In the genomic region with DNA sequence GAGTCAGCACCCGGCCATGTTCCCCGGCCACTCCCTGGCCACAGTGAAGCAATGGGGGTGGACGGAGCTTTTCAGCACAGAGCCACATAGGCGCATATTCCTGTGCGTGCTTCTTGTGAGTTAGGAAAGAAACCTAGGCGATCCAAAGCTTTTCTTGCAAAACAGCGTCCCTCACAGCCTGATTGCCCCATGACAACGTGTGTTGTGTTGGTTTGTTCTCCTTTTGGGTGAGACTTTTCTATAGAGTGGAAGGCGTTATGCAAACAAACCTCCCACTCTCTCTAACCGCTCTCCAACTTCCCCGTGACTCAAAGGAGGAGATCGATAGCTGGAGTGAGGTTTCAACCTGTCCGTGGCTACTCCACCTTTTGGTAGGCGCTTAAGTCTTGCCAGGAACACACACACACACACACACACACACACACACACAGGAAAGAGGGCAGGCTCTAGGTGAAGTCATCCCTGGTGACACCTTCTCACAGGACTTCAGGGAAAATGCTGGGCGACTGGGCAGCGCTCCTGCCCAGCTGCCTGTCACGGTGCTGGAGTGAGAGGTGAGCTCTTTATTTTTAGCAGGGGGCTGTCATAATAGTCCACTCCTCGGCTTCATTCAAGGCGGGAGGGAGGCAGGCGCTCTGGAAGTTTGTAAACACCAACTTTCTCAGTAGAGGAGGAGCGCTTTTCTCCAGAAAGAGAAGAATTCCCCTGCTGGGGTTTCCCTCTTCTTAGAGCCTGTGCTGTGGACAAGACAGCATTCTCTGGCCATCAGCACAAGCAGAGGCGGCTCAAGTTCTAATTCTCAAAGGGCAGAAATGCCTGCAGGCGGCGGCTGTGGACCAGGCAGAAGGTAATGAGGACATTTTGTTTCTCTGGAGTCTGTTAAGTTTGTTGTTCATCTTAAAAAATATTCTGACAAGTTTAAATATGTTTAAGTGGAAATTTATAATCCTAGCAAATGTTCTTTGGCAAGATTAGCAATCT, we compare ENCODE assay signal across 8 mouse cellular contexts. TPM values are rescaled to one million over a fixed set of nuclear protein-coding genes. Genes with fewer than 3 reads are reported as not detected.
DNase-seq lines count a peak whose midpoint lies in the region; ATAC-seq lines count a peak whose summit lies in the region.

No protein-coding gene starts in this region.

- no peak for DNase-seq in limb, embryonic 10.5 days (ENCODE audit: low spot score)
- no peak for DNase-seq in ovary, postnatal 14 days (ENCODE audit: low spot score)
- DNase-seq in left cerebral cortex, postnatal 10 days (ENCODE audit: extremely low spot score in 1 of 2, low spot score in 2 of 2), result no peak

- intact Hi-C loops in left cerebral cortex, postnatal 10 days (cut with DNase I), result loop anchor here (5.0 kb wide), 1 partner anchor 128 kb away; no protein-coding TSS in a partner anchor

- 0 out of 2 replicates have a peak overlapping the region, but pooled peaks have one; percentile 8 for H3K4me2 ChIP-seq in forebrain, embryonic 12.5 days
- no peak overlapping the region for H3K4me2 ChIP-seq in forebrain, embryonic 16.5 days (ENCODE audit: low read length)
- peak overlapping the region; percentile 62 for H3K4me2 ChIP-seq in heart, embryonic 14.5 days (ENCODE audit: low read length)

- WGBS in forebrain, embryonic 12.5 days, result 34% methylated on average over 24 of the region's 24 CpGs
- WGBS in forebrain, embryonic 16.5 days, result 25% methylated on average over 24 of the region's 24 CpGs
- WGBS in heart, embryonic 14.5 days, result 15% methylated on average over 24 of the region's 24 CpGs
- 42% methylated on average over 24 of the region's 24 CpGs for WGBS in limb, embryonic 10.5 days

- H3K9ac ChIP-seq in forebrain, embryonic 12.5 days, result no peak overlapping the region
- H3K9ac ChIP-seq in forebrain, embryonic 16.5 days (replicated peaks; ENCODE audit: low read depth, low read length), result no peak overlapping the region
- peak overlapping the region; percentile 77 for H3K9ac ChIP-seq in heart, embryonic 14.5 days (ENCODE audit: low read length)

- no peak for ATAC-seq in forebrain, embryonic 12.5 days (ENCODE audit: low FRiP score)
- no peak for ATAC-seq in forebrain, embryonic 16.5 days
- ATAC-seq in heart, embryonic 14.5 days (ENCODE audit: insufficient number of reproducible peaks, insufficient read depth, low FRiP score, low read depth), result peak; percentile 77
- ATAC-seq in neutrophil, adult 5-6 weeks (ENCODE audit: extremely low read depth, insufficient number of reproducible peaks, low FRiP score, poor library complexity, severe bottlenecking), result peak; percentile 72

- H3K36me3 ChIP-seq in forebrain, embryonic 12.5 days (replicated peaks), result no peaks in the 10 kb centered on the region
- no peaks in the 10 kb centered on the region for H3K36me3 ChIP-seq in forebrain, embryonic 16.5 days (ENCODE audit: control insufficient read depth, insufficient read depth)
- no peaks in the 10 kb centered on the region for H3K36me3 ChIP-seq in heart, embryonic 14.5 days (ENCODE audit: control insufficient read depth, insufficient read depth, low read length)
- no peaks in the 10 kb centered on the region for H3K36me3 ChIP-seq in limb, embryonic 10.5 days

- H3K4me3 ChIP-seq in forebrain, embryonic 12.5 days (replicated peaks), result no peak overlapping the region
- H3K4me3 ChIP-seq in forebrain, embryonic 16.5 days (replicated peaks; ENCODE audit: low read length), result no peak overlapping the region
- peak overlapping the region; percentile 43 for H3K4me3 ChIP-seq in brown adipose tissue, adult 24 weeks (ENCODE audit: insufficient read depth, low read depth, low read length)
- H3K4me3 ChIP-seq in heart, embryonic 14.5 days (ENCODE audit: control insufficient read depth in 1 of 2, insufficient read depth in 1 of 2, low read depth in 1 of 2, low read length in 2 of 2), result peak overlapping the region; percentile 46 to 66
- peak overlapping the region; percentile 17 for H3K4me3 ChIP-seq in limb, embryonic 10.5 days

- H3K27me3 ChIP-seq in forebrain, embryonic 12.5 days, result no peaks in the 10 kb centered on the region
- H3K27me3 ChIP-seq in forebrain, embryonic 16.5 days (replicated peaks; ENCODE audit: control insufficient read depth, insufficient read depth, low read length), result 0 out of 2 replicates have a peak, but pooled peaks cover 2% of the 10 kb centered on the region
- no peaks in the 10 kb centered on the region for H3K27me3 ChIP-seq in heart, embryonic 14.5 days (ENCODE audit: control insufficient read depth, insufficient read depth, low read length)
- no peaks in the 10 kb centered on the region for H3K27me3 ChIP-seq in limb, embryonic 10.5 days (ENCODE audit: low read depth, poor library complexity, severe bottlenecking)

- no peak overlapping the region for H3K27ac ChIP-seq in forebrain, embryonic 12.5 days
- no peak overlapping the region for H3K27ac ChIP-seq in forebrain, embryonic 16.5 days (ENCODE audit: low read length)
- no peak overlapping the region for H3K27ac ChIP-seq in brown adipose tissue, adult 24 weeks (replicated peaks; ENCODE audit: low read depth, low read length)
- H3K27ac ChIP-seq in heart, embryonic 14.5 days (replicated peaks in 1 of 2; ENCODE audit: control insufficient read depth in 1 of 2, insufficient read depth in 1 of 2, low read depth in 2 of 2, low read length in 2 of 2), result peak overlapping the region; percentile 78 to 90
- H3K27ac ChIP-seq in limb, embryonic 10.5 days, result no peak overlapping the region

- no peaks in the 10 kb centered on the region for H3K9me3 ChIP-seq in forebrain, embryonic 12.5 days
- H3K9me3 ChIP-seq in forebrain, embryonic 16.5 days (ENCODE audit: control insufficient read depth, low read length), result no peaks in the 10 kb centered on the region
- H3K9me3 ChIP-seq in heart, embryonic 14.5 days (ENCODE audit: control insufficient read depth, low read length), result no peaks in the 10 kb centered on the region
- H3K9me3 ChIP-seq in limb, embryonic 10.5 days (replicated peaks), result no peaks in the 10 kb centered on the region

- H3K4me1 ChIP-seq in forebrain, embryonic 12.5 days, result 0 out of 2 replicates have a peak, but pooled peaks cover 7% of the 10 kb centered on the region
- H3K4me1 ChIP-seq in forebrain, embryonic 16.5 days (replicated peaks; ENCODE audit: control insufficient read depth, insufficient read depth, low read length), result no peaks in the 10 kb centered on the region
- no peaks in the 10 kb centered on the region for H3K4me1 ChIP-seq in brown adipose tissue, adult 24 weeks (ENCODE audit: control insufficient read depth, insufficient read depth, insufficient read length, low read length)
- peaks cover 8 to 9% of the 10 kb centered on the region in 2 experiments; a peak in 3 of 4 replicates for H3K4me1 ChIP-seq in heart, embryonic 14.5 days (ENCODE audit: control insufficient read depth in 2 of 2, insufficient read depth in 2 of 2, low read length in 2 of 2)
- H3K4me1 ChIP-seq in limb, embryonic 10.5 days, result peaks cover 7% of the 10 kb centered on the region

RNA-seq across cellular contexts. Expression of a gene that starts 43.5 kb away (rescaled TPM):
- polyA plus RNA-seq in forebrain, embryonic 12.5 days (2016; fragmentation: Nextera tagmentation; extraction: Ambion mirVana), result 33.0 and 35.4 TPM in 2 replicates
- polyA plus RNA-seq in forebrain, embryonic 16.5 days (2015; fragmentation: Nextera tagmentation; extraction: Ambion mirVana), result 26.8 and 26.9 TPM in 2 replicates
- 15.4 and 16.8 TPM in 2 replicates for polyA plus RNA-seq in brown adipose tissue, adult 24 weeks (2012; ENCODE audit: insufficient read depth, insufficient read length, missing spikeins)
- polyA plus RNA-seq in heart, embryonic 14.5 days (2014; fragmentation: Nextera tagmentation; extraction: Ambion mirVana), result 17.7 and 24.4 TPM in 2 replicates
- 28.9 and 37.5 TPM in 2 replicates for polyA plus RNA-seq in limb, embryonic 10.5 days (2016; fragmentation: Nextera tagmentation; extraction: Ambion mirVana)
- total RNA-seq in neutrophil, adult 5-6 weeks (2017), result 103 and 117 TPM in 2 replicates
- total RNA-seq in left cerebral cortex, postnatal 10 days (2021), result 10 to 100 TPM; 38.7 to 43.6 TPM

Comparison
In these comparisons a context has a peak if more than half of its experiments do, and no peak if none do; other contexts are left out.
1. ATAC-seq: peak in heart, embryonic 14.5 days (single experiment) and neutrophil, adult 5-6 weeks (single experiment); none in forebrain, embryonic 12.5 days (single experiment) and forebrain, embryonic 16.5 days (single experiment).
2. H3K27ac ChIP-seq: peak in heart, embryonic 14.5 days (2 of 2); none in forebrain, embryonic 12.5 days (single experiment), forebrain, embryonic 16.5 days (single experiment), brown adipose tissue, adult 24 weeks (single experiment) and limb, embryonic 10.5 days (single experiment).
3. H3K4me3 ChIP-seq: peak in brown adipose tissue, adult 24 weeks (single experiment), heart, embryonic 14.5 days (2 of 2) and limb, embryonic 10.5 days (single experiment); none in forebrain, embryonic 12.5 days (single experiment) and forebrain, embryonic 16.5 days (single experiment).